Mouse (Mus musculus): ENCODE data around the gene Btg1-ps2. TPM values are rescaled to one million over a fixed set of nuclear protein-coding genes. Genes with fewer than 3 reads are reported as not detected.
"Not testable (repeated sequence)": the region's sequence is repeated elsewhere in the genome, so short reads cannot be mapped to it uniquely, and the experiment has no call there.

Btg1-ps2 gene
- total RNA-seq (2014; fragmentation: Nextera tagmentation) (not detected in 2 replicates), total RNA-seq (2017) (not detected in 2 replicates), polyA plus RNA-seq (2012) (not detected in 2 replicates)

GRCm38 (mm10) chrX:38043014-38043413 is at the start of gene Btg1-ps2:
TSS of gene Btg1-ps2 (minus strand) at chrX:38043114.
- H3K9me3 ChIP-seq (replicated peaks); ATAC-seq (ENCODE audit: extremely low read depth, insufficient number of reproducible peaks, low FRiP score, poor library complexity, severe bottlenecking); H3K4me1 ChIP-seq (ENCODE audit: insufficient read depth, low read depth, low read length); H3K36me3 ChIP-seq (replicated peaks); DNase-seq (ENCODE audit: low spot score); H3K4me3 ChIP-seq (ENCODE audit: low read depth, low read length); H3K27me3 ChIP-seq (ENCODE audit: insufficient read depth, low read length): not testable (repeated sequence)

GRCm38 (mm10) chrX:38085041-38085440 is 42.1 kb upstream of the Btg1-ps2 start, which contains the start of gene Rhox11:
TSS of gene Rhox11 (minus strand) at chrX:38085141.
- Histone ChIP-seq H3K9me3 (replicated peaks) (no peaks in the 10 kb centered on the region), H3K36me3 (replicated peaks) (no peaks in the 10 kb centered on the region), H3K4me1 (ENCODE audit: insufficient read depth, low read depth, low read length) (no peaks in the 10 kb centered on the region), H3K27me3 (ENCODE audit: insufficient read depth, low read length) (no peaks in the 10 kb centered on the region), H3K4me3 (ENCODE audit: low read depth, low read length) (no peak within 1 kb of the TSS)
- TF ChIP-seq GATA2 (IDR thresholded peaks at IDR 0.05; ENCODE audit: borderline replicate concordance, low read depth, low read length): no peak
- DNase-seq (ENCODE audit: low spot score): no peak
- no peak for ATAC-seq (ENCODE audit: extremely low read depth, insufficient number of reproducible peaks, low FRiP score, poor library complexity, severe bottlenecking)

GRCm38 (mm10) chrX:38084226-38084625 is 41.3 kb upstream of the Btg1-ps2 start:
- no peak for TF ChIP-seq GATA1 (IDR thresholded peaks at IDR 0.05; ENCODE audit: borderline replicate concordance, low read length)
- TF ChIP-seq GATA2 (IDR thresholded peaks at IDR 0.05; ENCODE audit: borderline replicate concordance, low read depth, low read length): no peak
- TF ChIP-seq POLR2AphosphoS5 (IDR thresholded peaks at IDR 0.05; ENCODE audit: insufficient replicate concordance, low read depth, low read length): no peak
- no peak for TF ChIP-seq TAL1 (conservative IDR thresholded peaks at IDR 0.05; ENCODE audit: low read depth, low read length)
- TF ChIP-seq CTCF (IDR thresholded peaks at IDR 0.05; ENCODE audit: low read depth, low read length): no peak
- ATAC-seq (ENCODE audit: extremely low read depth, insufficient number of reproducible peaks, low FRiP score, poor library complexity, severe bottlenecking): no peak
- Histone ChIP-seq H3K4me1 (ENCODE audit: insufficient read depth, low read depth, low read length) (no peaks in the 10 kb centered on the region), H3K36me3 (replicated peaks) (no peaks in the 10 kb centered on the region), H3K9me3 (replicated peaks) (no peaks in the 10 kb centered on the region), H3K27me3 (ENCODE audit: insufficient read depth, low read length) (no peaks in the 10 kb centered on the region), H3K4me3 (ENCODE audit: low read depth, low read length) (no peak overlapping the region)
- DNase-seq (ENCODE audit: low spot score): no peak

GRCm38 (mm10) chrX:38066175-38066574 is 23.3 kb upstream of the Btg1-ps2 start, which contains the start of gene Rhox10:
TSS of gene Rhox10 (plus strand) at chrX:38066475.
- no peaks in the 10 kb centered on the region for H3K9me3 ChIP-seq (replicated peaks)
- H3K36me3 ChIP-seq (replicated peaks): no peaks in the 10 kb centered on the region
- H3K4me3 ChIP-seq (ENCODE audit: low read depth, low read length): no peak within 1 kb of the TSS
- TF ChIP-seq POLR2AphosphoS5 (IDR thresholded peaks at IDR 0.05; ENCODE audit: insufficient replicate concordance, low read depth, low read length): no peak
- TF ChIP-seq CTCF (IDR thresholded peaks at IDR 0.05; ENCODE audit: low read depth, low read length): no peak
- TF ChIP-seq GATA2 (IDR thresholded peaks at IDR 0.05; ENCODE audit: borderline replicate concordance, low read depth, low read length): no peak
- TF ChIP-seq GATA1 (IDR thresholded peaks at IDR 0.05; ENCODE audit: borderline replicate concordance, low read length): no peak
- no peak for TF ChIP-seq TAL1 (conservative IDR thresholded peaks at IDR 0.05; ENCODE audit: low read depth, low read length)
- ATAC-seq (ENCODE audit: extremely low read depth, insufficient number of reproducible peaks, low FRiP score, poor library complexity, severe bottlenecking): no peak
- no peaks in the 10 kb centered on the region for H3K4me1 ChIP-seq (ENCODE audit: insufficient read depth, low read depth, low read length)
- H3K27me3 ChIP-seq (ENCODE audit: insufficient read depth, low read length): no peaks in the 10 kb centered on the region
- no peak for DNase-seq (ENCODE audit: low spot score)

GRCm38 (mm10) chrX:38061544-38061943 is 18.6 kb upstream of the Btg1-ps2 start:
- Histone ChIP-seq H3K4me3 (ENCODE audit: low read depth, low read length) (no peak overlapping the region), H3K27me3 (ENCODE audit: insufficient read depth, low read length) (no peaks in the 10 kb centered on the region), H3K36me3 (replicated peaks) (no peaks in the 10 kb centered on the region), H3K4me1 (ENCODE audit: insufficient read depth, low read depth, low read length) (no peaks in the 10 kb centered on the region), H3K9me3 (replicated peaks) (no peaks in the 10 kb centered on the region)
- DNase-seq (ENCODE audit: low spot score): no peak
- TF ChIP-seq POLR2AphosphoS5 (IDR thresholded peaks at IDR 0.05; ENCODE audit: insufficient replicate concordance, low read depth, low read length) (no peak), CTCF (IDR thresholded peaks at IDR 0.05; ENCODE audit: low read depth, low read length) (no peak), GATA2 (IDR thresholded peaks at IDR 0.05; ENCODE audit: borderline replicate concordance, low read depth, low read length) (no peak)
- ATAC-seq (ENCODE audit: extremely low read depth, insufficient number of reproducible peaks, low FRiP score, poor library complexity, severe bottlenecking): no peak

- DNase-seq (ENCODE audit: low spot score) (no peak), ATAC-seq (ENCODE audit: extremely low read depth, insufficient number of reproducible peaks, low FRiP score, poor library complexity, severe bottlenecking) (no peak)
- no peaks in the 10 kb centered on the region for H3K27me3 ChIP-seq (ENCODE audit: insufficient read depth, low read length)
- no peaks in the 10 kb centered on the region for H3K4me1 ChIP-seq (ENCODE audit: insufficient read depth, low read depth, low read length)
- no peaks in the 10 kb centered on the region for H3K9me3 ChIP-seq (replicated peaks)
- TF ChIP-seq CTCF (IDR thresholded peaks at IDR 0.05; ENCODE audit: low read depth, low read length) (no peak), POLR2AphosphoS5 (IDR thresholded peaks at IDR 0.05; ENCODE audit: insufficient replicate concordance, low read depth, low read length) (no peak), GATA1 (IDR thresholded peaks at IDR 0.05; ENCODE audit: borderline replicate concordance, low read length) (no peak), TAL1 (conservative IDR thresholded peaks at IDR 0.05; ENCODE audit: low read depth, low read length) (no peak), GATA2 (IDR thresholded peaks at IDR 0.05; ENCODE audit: borderline replicate concordance, low read depth, low read length) (no peak)
- no peak overlapping the region for H3K4me3 ChIP-seq (ENCODE audit: low read depth, low read length)
- no peaks in the 10 kb centered on the region for H3K36me3 ChIP-seq (replicated peaks)
These were observed 3.2 kb downstream of the Btg1-ps2 start for GRCm38 (mm10) chrX:38039666-38040065.

- Histone ChIP-seq H3K4me3 (ENCODE audit: low read depth, low read length) (no peak overlapping the region), H3K27me3 (ENCODE audit: insufficient read depth, low read length) (no peaks in the 10 kb centered on the region), H3K36me3 (replicated peaks) (no peaks in the 10 kb centered on the region), H3K9me3 (replicated peaks) (no peaks in the 10 kb centered on the region), H3K4me1 (ENCODE audit: insufficient read depth, low read depth, low read length) (no peaks in the 10 kb centered on the region)
- TF ChIP-seq POLR2AphosphoS5 (IDR thresholded peaks at IDR 0.05; ENCODE audit: insufficient replicate concordance, low read depth, low read length): no peak
- no peak for TF ChIP-seq CTCF (IDR thresholded peaks at IDR 0.05; ENCODE audit: low read depth, low read length)
- TF ChIP-seq TAL1 (conservative IDR thresholded peaks at IDR 0.05; ENCODE audit: low read depth, low read length): no peak
- TF ChIP-seq GATA2 (IDR thresholded peaks at IDR 0.05; ENCODE audit: borderline replicate concordance, low read depth, low read length): no peak
- TF ChIP-seq GATA1 (IDR thresholded peaks at IDR 0.05; ENCODE audit: borderline replicate concordance, low read length): no peak
- DNase-seq (ENCODE audit: low spot score) (no peak), ATAC-seq (ENCODE audit: extremely low read depth, insufficient number of reproducible peaks, low FRiP score, poor library complexity, severe bottlenecking) (no peak)
These were observed 9.1 kb downstream of the Btg1-ps2 start for GRCm38 (mm10) chrX:38033841-38034240.

GRCm38 (mm10) chrX:38018597-38018996 is 24.3 kb downstream of the Btg1-ps2 start, which contains the start of gene Btg1-ps1:
TSS of gene Btg1-ps1 (minus strand) at chrX:38018815.
- not testable (repeated sequence) for ATAC-seq (ENCODE audit: extremely low read depth, insufficient number of reproducible peaks, low FRiP score, poor library complexity, severe bottlenecking); H3K9me3 ChIP-seq (replicated peaks); DNase-seq (ENCODE audit: low spot score)

More at GRCm38 (mm10) chrX:38018597-38018996, 24.3 kb downstream of the Btg1-ps2 start, which contains the start of gene Btg1-ps1:
- not testable (repeated sequence) for H3K4me1 ChIP-seq (ENCODE audit: insufficient read depth, low read depth, low read length); H3K36me3 ChIP-seq (replicated peaks); H3K27me3 ChIP-seq (ENCODE audit: insufficient read depth, low read length); H3K4me3 ChIP-seq (ENCODE audit: low read depth, low read length)
